Mouse (Mus musculus) forebrain, embryonic 12.5 days (tissue): Measurements from ENCODE around the gene Zbtb44. TPM values are rescaled to one million over a fixed set of nuclear protein-coding genes. Genes with fewer than 3 reads are reported as not detected.
"Not testable (repeated sequence)": the region's sequence is repeated elsewhere in the genome, so short reads cannot be mapped to it uniquely, and the experiment has no call there.

Experiments used
- ATAC-seq: fragments of 200-750 bp; cut with Nextera tagmentation; 2 replicates; pipeline ENCODE4 v1.8.0; 2017; ENCODE audit warnings: moderate TSS enrichment; ENCODE audit not compliant: low FRiP score
- H3K27ac ChIP-seq: fragments of 300-500 bp; sonication (generic); 2 replicates; pipeline ENCODE4 v1.5.1; 2016; ENCODE audit warnings: mild to moderate bottlenecking
- H3K27me3 ChIP-seq: fragments of 300-500 bp; sonication (generic); 2 replicates; pipeline ENCODE4 v1.6.1; 2016; ENCODE audit warnings: mild to moderate bottlenecking
- H3K36me3 ChIP-seq: fragments of 300-500 bp; sonication (generic); replicated peaks from 2 replicates; pipeline ENCODE4 v1.6.1; 2016; ENCODE audit warnings: mild to moderate bottlenecking
- H3K4me1 ChIP-seq: fragments of 300-500 bp; sonication (generic); 2 replicates; pipeline ENCODE4 v1.6.1; 2016
- H3K4me2 ChIP-seq: fragments of 300-500 bp; sonication (generic); 2 replicates; pipeline ENCODE4 v1.6.1; 2016; ENCODE audit warnings: mild to moderate bottlenecking, moderate library complexity
- H3K4me3 ChIP-seq: fragments of 300-500 bp; sonication (generic); replicated peaks from 2 replicates; pipeline ENCODE4 v1.5.1; 2016; ENCODE audit warnings: mild to moderate bottlenecking
- H3K9ac ChIP-seq: fragments of 300-500 bp; sonication (generic); 2 replicates; pipeline ENCODE4 v1.6.1; 2016; ENCODE audit warnings: mild to moderate bottlenecking
- H3K9me3 ChIP-seq: fragments of 300-500 bp; sonication (generic); 2 replicates; pipeline ENCODE4 v1.6.1; 2016
- WGBS: fragments of 180-500 bp; shearing (Covaris S2); methylation state at CpG from one replicate; pipeline ENCODE4 v1.1.7; 2016; 5-methylcytosine and 5-hydroxymethylcytosine counted together
- polyA plus RNA-seq: library from polyadenylated mRNA; unstranded; fragments of >200 nt; fragmentation: Nextera tagmentation; extraction: Ambion mirVana; gene quantifications from 2 replicates; pipeline ENCODE4 v1.2.1, GENCODE M21; 2016

Gene Zbtb44
- polyA plus RNA-seq, 1 experiment from 2014 or later: 6.1 TPM

DNA sequence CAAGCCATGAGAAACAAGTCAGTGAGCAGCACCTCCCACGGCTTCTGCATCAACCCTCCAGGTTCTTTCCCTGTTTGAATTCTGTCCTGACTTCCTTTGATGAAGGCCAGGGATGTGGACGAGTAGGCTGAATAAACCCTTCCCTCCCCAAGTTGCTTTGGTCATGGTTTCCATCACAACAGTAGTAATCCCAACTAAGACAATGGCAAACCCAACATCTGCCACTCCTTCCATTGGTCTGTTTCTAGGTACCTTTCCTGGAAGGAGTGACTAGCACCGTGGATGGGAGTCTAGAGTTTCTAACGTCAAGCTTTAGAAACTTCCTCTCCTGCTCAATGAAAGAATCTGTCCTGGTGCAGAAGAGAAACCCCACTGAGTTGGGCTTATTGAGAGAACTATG is 12.8 kb upstream of the Zbtb44 start:
- Histone ChIP-seq H3K4me3 (no peak overlapping the region), H3K27me3 (no peaks in the 10 kb centered on the region), H3K27ac (no peak overlapping the region), H3K9ac (no peak overlapping the region), H3K4me1 (no peaks in the 10 kb centered on the region), H3K9me3 (no peaks in the 10 kb centered on the region), H3K36me3 (no peaks in the 10 kb centered on the region), H3K4me2 (no peak overlapping the region)
- WGBS: 71% methylated on average over 4 of the region's 4 CpGs
- ATAC-seq: no peak

DNA sequence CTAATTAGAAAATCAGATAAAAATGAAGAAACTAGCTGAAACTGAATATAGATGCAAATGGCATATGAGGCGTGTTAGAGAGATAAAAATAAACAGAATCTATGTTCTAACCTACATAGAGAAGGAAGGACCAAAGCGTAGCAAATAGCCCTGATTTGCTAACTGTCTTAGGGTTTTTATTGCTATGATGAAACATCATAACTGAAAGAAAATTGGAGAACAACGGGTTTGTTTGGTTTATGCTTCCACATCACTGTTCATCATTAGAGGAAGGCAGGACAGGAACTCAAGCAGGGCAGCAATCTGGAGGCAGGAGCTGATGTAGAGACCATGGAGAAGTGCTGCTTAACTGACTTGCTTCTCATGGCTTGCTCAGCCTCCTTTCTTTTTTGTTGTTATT is 12.3 kb upstream of the Zbtb44 start:
- ATAC-seq: no peak
- H3K4me2 ChIP-seq: no peak overlapping the region

DNA sequence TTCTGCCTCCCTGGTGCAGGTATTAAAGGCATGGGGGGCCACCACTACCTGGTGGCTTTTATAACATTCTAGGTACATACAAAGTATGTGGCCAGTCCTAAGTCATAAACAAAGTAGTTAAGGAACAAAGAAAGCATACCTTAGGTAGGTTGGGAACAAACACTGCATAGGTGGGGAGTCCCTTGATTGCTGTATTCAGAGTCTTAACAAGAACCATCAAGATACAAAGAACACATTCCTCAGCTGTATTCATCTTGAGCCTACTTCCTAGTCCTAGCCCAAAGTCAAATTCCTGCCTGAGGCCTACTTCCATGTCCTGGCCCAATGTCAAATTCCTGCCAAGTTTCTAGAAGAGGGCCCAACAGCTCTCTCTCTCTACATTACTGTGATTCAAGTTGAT is 11.7 kb upstream of the Zbtb44 start:
- no peaks in the 10 kb centered on the region for H3K36me3 ChIP-seq
- H3K4me3 ChIP-seq: no peak overlapping the region
- H3K9me3 ChIP-seq: no peaks in the 10 kb centered on the region
- ATAC-seq: no peak
- H3K4me1 ChIP-seq: no peaks in the 10 kb centered on the region
- H3K9ac ChIP-seq: no peak overlapping the region
- no peaks in the 10 kb centered on the region for H3K27me3 ChIP-seq
- no peak overlapping the region for H3K4me2 ChIP-seq
- H3K27ac ChIP-seq: no peak overlapping the region

More for the DNA sequence above, 12.3 kb upstream of the Zbtb44 start:
- 91% methylated on average over 3 of the region's 3 CpGs for WGBS
- no peak overlapping the region for H3K27ac ChIP-seq
- no peaks in the 10 kb centered on the region for H3K36me3 ChIP-seq
- no peak overlapping the region for H3K9ac ChIP-seq
- H3K27me3 ChIP-seq: no peaks in the 10 kb centered on the region
- H3K9me3 ChIP-seq: no peaks in the 10 kb centered on the region
- H3K4me3 ChIP-seq: no peak overlapping the region
- H3K4me1 ChIP-seq: no peaks in the 10 kb centered on the region

DNA sequence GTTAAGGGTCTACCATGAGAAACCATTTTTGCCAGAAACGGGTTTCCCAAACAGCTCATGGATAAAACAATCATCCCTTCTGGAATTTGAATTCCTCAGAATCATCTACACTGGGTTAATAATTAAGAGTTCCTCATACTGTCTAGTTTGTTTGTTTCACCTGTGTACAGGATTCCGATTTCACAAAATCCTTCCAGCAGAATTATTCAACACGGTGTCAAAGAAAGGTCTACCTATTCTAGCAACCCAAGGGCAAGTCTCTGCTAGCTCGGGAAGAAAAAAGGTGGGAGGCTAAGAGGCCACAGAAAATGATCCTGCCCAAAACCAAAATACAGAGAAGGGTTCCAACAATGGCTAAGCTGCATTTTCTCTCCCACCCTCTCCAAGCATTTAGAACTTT is 2.2 kb upstream of the Zbtb44 start:
- WGBS: 91% methylated on average over 4 of the region's 4 CpGs
- Histone ChIP-seq H3K36me3 (no peaks in the 10 kb centered on the region), H3K4me3 (no peak overlapping the region), H3K27ac (no peak overlapping the region), H3K4me1 (peaks cover 15% of the 10 kb centered on the region), H3K27me3 (no peaks in the 10 kb centered on the region), H3K9me3 (no peaks in the 10 kb centered on the region), H3K4me2 (no peak overlapping the region), H3K9ac (no peak overlapping the region)
- ATAC-seq: no peak

DNA sequence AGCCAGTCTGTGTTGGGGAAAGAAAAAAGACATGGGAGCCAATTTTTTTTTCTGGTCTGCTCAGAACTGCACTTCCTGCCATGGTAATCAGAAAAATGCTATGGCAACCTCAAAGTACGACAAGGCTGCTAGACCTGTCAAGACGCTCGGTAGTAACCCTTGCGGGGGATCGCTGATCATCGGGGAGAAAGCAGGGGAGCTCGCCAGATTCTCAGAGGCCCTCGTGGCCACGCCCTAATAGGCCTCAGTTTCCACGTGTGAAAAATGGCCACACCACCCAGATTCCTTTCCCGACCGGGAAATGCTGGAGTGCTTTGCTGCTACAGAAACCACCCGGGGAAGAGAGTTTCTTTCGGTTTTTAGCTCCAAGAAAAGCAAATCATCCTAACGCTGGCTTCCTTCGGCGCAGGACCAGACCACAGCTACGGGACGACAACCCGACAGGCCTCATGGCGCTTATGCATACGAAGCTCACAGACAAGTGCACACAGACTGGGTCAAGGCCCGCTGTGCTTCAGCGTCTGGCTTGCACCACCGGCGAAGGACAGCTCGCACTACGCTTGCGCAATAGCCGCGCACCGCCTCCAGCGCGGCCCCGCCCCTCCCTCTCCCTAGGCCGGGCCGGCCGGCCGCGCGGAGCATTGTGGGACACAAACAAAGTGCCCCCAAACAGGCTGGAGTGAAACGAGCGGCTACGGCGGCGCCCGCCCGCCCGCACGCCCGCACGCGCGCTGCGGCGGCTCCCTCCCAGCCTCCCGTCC is 513 bp upstream of the Zbtb44 start:
- H3K4me1 ChIP-seq: peaks cover 15% of the 10 kb centered on the region
- WGBS: under 1% methylated on average over 57 of the region's 57 CpGs
- no peaks in the 10 kb centered on the region; the same call in 1 of the 2 replicates for H3K36me3 ChIP-seq
- H3K27me3 ChIP-seq: no peaks in the 10 kb centered on the region
- H3K4me3 ChIP-seq: peak overlapping the region; percentile 89
- no peaks in the 10 kb centered on the region for H3K9me3 ChIP-seq
- ATAC-seq: peak; percentile 97
- H3K27ac ChIP-seq: peak overlapping the region; percentile 99
- peak overlapping the region; percentile 77 for H3K4me2 ChIP-seq
- H3K9ac ChIP-seq: peak overlapping the region; percentile 89

DNA sequence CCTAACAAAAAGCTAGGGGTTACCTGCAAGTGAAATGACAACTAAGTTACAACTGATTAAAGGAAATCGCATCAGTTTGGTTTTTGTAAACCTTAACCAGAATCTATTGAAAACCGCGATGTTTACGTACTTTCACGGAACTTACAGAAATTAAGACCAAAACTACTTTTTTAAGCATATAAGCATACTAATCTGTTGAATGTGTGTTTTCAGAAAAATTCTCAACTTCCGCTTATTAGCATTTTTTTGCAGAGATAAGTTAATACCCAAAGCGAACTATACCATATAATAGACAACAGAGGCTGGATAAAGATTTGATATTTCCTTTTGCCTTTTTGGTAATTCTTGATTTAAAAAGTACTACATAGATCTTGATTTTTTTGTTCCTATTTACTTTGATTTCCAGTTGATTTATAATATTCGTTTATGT is 985 bp downstream of the Zbtb44 start:
- no peaks in the 10 kb centered on the region for H3K9me3 ChIP-seq
- no peaks in the 10 kb centered on the region for H3K27me3 ChIP-seq
- WGBS: 16% methylated on average over 8 of the region's 8 CpGs
- no peaks in the 10 kb centered on the region; the same call in 1 of the 2 replicates for H3K36me3 ChIP-seq
- ATAC-seq: no peak
- H3K4me3 ChIP-seq: peak overlapping the region; percentile 89
- peaks cover 15% of the 10 kb centered on the region for H3K4me1 ChIP-seq
- peak overlapping the region; percentile 89 for H3K9ac ChIP-seq
- H3K4me2 ChIP-seq: peak overlapping the region; percentile 77
- H3K27ac ChIP-seq: no peak overlapping the region

DNA sequence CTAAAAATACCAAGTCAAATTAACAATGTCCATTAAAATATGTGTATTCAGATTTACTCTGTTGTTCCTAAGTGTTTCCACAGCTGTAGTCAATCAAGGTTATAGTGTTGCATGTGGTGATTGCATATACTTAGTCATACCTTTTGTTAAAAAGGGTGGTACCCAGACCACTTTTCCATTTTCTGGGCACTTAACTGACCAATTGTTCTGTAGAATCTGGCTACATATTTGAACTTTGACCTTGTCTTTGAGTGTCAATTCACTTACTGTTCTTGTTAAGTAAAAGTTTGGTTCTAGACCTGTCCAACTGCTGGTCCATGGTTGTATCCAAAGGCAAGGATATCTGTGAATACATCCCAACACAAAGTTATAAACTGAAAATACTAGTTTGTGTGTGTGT is 2.1 kb downstream of the Zbtb44 start:
- no peak overlapping the region for H3K27ac ChIP-seq
- H3K4me2 ChIP-seq: no peak overlapping the region
- no peak for ATAC-seq
- H3K9ac ChIP-seq: no peak overlapping the region
- H3K4me1 ChIP-seq: peaks cover 15% of the 10 kb centered on the region
- no peaks in the 10 kb centered on the region; the same call in 1 of the 2 replicates for H3K36me3 ChIP-seq
- no peaks in the 10 kb centered on the region for H3K9me3 ChIP-seq
- no peaks in the 10 kb centered on the region for H3K27me3 ChIP-seq
- no peak overlapping the region for H3K4me3 ChIP-seq

DNA sequence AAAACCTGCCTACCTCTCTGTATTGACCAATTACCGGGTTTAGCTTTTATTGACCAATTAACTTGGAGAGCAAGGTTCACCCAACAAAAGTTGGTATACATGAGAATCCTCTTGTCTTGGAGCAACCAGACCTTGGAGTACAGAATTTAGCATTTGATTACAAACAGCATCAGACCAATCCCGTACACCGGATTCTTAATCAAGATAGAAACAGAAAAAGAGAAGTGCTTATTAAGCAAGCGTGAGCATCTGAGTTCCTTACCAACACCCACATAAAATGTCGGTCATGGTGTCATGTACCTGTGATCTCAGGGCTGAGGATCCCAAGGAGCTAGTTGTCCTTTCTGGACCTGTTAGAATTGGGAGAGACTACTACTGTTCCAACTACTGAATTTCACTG is 19.8 kb downstream of the Zbtb44 start:
- Histone ChIP-seq H3K27me3 (no peaks in the 10 kb centered on the region), H3K4me1 (no peaks in the 10 kb centered on the region), H3K4me2 (no peak overlapping the region), H3K27ac (no peak overlapping the region), H3K36me3 (peaks cover 11% of the 10 kb centered on the region), H3K4me3 (no peak overlapping the region), H3K9me3 (no peaks in the 10 kb centered on the region), H3K9ac (no peak overlapping the region)
- no peak for ATAC-seq
- 92% methylated on average over 5 of the region's 5 CpGs for WGBS

DNA sequence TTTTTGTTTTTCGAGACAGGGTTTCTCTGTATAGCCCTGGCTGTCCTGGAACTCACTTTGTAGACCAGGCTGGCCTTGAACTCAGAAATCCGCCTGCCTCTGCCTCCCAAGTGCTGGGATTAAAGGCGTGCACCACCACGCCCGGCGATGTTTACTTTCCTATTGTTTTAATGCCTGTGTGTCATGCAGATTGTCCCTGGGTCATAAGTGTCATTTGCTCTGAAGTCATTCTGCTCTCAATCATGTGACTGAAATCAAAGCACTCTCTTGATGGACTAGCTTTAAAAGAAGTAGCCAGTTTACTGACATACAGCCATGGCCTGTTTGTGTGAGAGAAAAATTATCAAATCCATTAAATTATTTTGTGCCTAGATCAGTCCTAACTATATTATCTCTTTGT is 21.1 kb downstream of the Zbtb44 start:
- H3K4me3 ChIP-seq, H3K27me3 ChIP-seq, H3K9ac ChIP-seq, H3K9me3 ChIP-seq, H3K4me1 ChIP-seq, H3K27ac ChIP-seq, ATAC-seq, H3K4me2 ChIP-seq: not testable (repeated sequence)
- H3K36me3 ChIP-seq: peaks cover 11% of the 10 kb centered on the region
- WGBS: 91% methylated on average over 6 of the region's 6 CpGs

DNA sequence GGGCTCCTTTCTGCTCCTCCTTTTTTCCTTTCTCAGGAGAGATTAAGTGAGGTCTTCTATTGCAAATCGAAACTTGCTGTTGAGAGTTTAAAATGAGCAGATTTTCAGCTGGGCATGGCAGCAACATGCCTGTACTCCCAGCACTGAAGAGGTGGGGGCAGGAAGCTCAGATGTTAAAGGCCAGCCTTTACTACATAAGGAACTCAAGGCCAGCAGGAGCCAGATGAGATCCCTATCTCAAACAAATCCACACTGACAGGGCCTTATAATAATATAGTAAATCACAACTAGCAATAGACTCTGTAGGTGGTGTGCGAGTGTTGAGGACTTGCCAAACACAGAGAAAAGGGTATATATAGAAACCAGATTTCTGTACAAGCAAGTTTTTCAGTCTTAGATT is 28.3 kb downstream of the Zbtb44 start:
- H3K36me3 ChIP-seq: peaks cover 23% of the 10 kb centered on the region
- H3K27ac ChIP-seq: no peak overlapping the region
- H3K27me3 ChIP-seq: no peaks in the 10 kb centered on the region
- WGBS: 87% methylated on average over 2 of the region's 2 CpGs
- ATAC-seq: no peak
- no peak overlapping the region for H3K4me2 ChIP-seq
- H3K4me3 ChIP-seq: no peak overlapping the region
- no peaks in the 10 kb centered on the region for H3K9me3 ChIP-seq
- no peak overlapping the region for H3K9ac ChIP-seq
- H3K4me1 ChIP-seq: no peaks in the 10 kb centered on the region

DNA sequence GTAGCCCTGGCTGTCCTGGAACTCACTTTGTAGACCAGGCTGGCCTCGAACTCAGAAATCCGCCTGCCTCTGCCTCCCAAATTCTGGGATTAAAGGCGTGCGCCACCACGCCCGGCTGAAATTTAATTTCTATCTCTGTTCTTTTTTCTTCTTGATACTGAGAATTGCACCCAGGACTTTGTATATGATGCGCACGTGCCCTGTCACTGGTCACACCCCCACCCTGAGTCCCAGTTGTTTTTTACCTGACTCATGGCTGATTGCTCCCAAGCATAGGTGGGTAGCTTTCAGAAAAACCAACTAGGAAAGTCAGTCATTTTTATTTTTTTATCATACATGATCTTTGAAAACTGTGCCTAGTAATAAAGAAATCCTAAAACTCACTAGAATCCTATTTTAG is 40.3 kb downstream of the Zbtb44 start:
- Histone ChIP-seq H3K27me3 (no peaks in the 10 kb centered on the region), H3K36me3 (peaks cover 13% of the 10 kb centered on the region), H3K9me3 (no peaks in the 10 kb centered on the region), H3K4me3 (no peak overlapping the region), H3K4me2 (no peak overlapping the region), H3K4me1 (no peaks in the 10 kb centered on the region), H3K9ac (no peak overlapping the region), H3K27ac (no peak overlapping the region)
- ATAC-seq: no peak
- WGBS: 97% methylated on average over 8 of the region's 8 CpGs

DNA sequence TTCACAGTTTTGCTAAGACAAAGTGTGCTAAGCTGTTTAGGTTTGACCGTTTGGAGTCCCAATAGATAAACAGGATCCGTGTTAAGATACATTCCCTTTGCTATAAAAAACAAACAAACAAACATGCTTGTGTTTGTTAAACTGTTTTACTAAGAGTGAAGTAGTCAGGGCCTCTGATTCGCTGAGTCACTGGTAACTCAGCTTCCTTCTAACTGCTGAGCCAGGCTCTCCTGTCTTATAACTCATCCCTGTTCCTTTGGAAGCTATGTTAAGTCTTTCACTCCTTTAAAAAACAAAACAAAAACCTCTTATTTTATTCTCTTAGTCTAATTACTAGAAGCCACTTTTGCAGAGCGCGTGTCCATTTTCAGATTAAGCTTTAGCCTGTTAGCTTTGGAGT is 41.8 kb downstream of the Zbtb44 start:
- no peak for ATAC-seq
- H3K27me3 ChIP-seq: no peaks in the 10 kb centered on the region
- no peaks in the 10 kb centered on the region for H3K4me1 ChIP-seq
- no peak overlapping the region for H3K4me2 ChIP-seq
- 96% methylated on average over 5 of the region's 5 CpGs for WGBS
- peaks cover 5% of the 10 kb centered on the region for H3K36me3 ChIP-seq
- no peak overlapping the region for H3K4me3 ChIP-seq
- no peak overlapping the region for H3K9ac ChIP-seq
- H3K9me3 ChIP-seq: no peaks in the 10 kb centered on the region
- H3K27ac ChIP-seq: no peak overlapping the region

DNA sequence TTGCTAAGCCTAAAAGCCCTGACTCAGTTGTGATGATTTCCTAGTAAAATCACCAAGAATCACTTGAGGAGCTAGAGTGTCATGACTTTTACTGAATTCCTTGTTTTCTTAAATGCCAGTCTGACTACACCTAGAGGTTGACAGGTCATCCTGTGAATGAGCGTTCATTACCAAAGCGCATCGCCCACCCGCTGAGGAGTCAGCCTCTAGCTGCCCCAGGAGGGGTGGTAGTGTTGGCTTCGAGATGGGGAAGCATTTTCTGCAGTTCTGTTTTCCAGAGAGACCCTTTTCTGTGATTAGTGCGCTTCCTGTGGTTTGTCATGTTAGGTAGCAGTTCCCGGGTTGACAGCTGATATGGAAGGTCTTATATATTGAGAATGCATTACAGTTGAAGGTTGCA is 43.4 kb downstream of the Zbtb44 start:
- no peak overlapping the region for H3K4me3 ChIP-seq
- H3K36me3 ChIP-seq: peaks cover 3% of the 10 kb centered on the region; the same call in 1 of the 2 replicates
- H3K4me1 ChIP-seq: no peaks in the 10 kb centered on the region
- no peaks in the 10 kb centered on the region for H3K27me3 ChIP-seq
- 87% methylated on average over 7 of the region's 7 CpGs for WGBS
- no peak overlapping the region for H3K9ac ChIP-seq
- H3K9me3 ChIP-seq: no peaks in the 10 kb centered on the region
- H3K4me2 ChIP-seq: no peak overlapping the region
- ATAC-seq: no peak
- no peak overlapping the region for H3K27ac ChIP-seq
